Mouse (Mus musculus) heart, adult 2 months (tissue): ENCODE measurements around the gene Trp53bp2. TPM values are rescaled to one million over a fixed set of nuclear protein-coding genes. Genes with fewer than 3 reads are reported as not detected.
A peak's percentile ranks its signal among the peaks of the same experiment; 100 is the strongest.

Experiments
- DNase-seq, 2 experiments: peaks; one replicate each; pipeline ENCODE4 v3.0.0; 2021
- H3K27ac ChIP-seq: fragments of 200-600 bp; 2 replicates; pipeline ENCODE4 v1.8.1; 2022
- H3K27me3 ChIP-seq: fragments of 200-500 bp; 2 replicates; pipeline ENCODE4 v1.6.1; 2012; ENCODE audit warnings: mild to moderate bottlenecking, low read length, inconsistent platforms, mixed read lengths; ENCODE audit not compliant: control insufficient read depth, insufficient read depth
- H3K36me3 ChIP-seq: fragments of 200-500 bp; 2 replicates; pipeline ENCODE4 v1.6.1; 2012; ENCODE audit warnings: low read length, inconsistent platforms; ENCODE audit not compliant: control insufficient read depth, insufficient read depth
- H3K4me1 ChIP-seq: fragments of 200-500 bp; 2 replicates; pipeline ENCODE4 v1.6.1; 2011; ENCODE audit warnings: low read length; ENCODE audit not compliant: control insufficient read depth, insufficient read depth
- H3K4me3 ChIP-seq: fragments of 200-600 bp; 2 replicates; pipeline ENCODE4 v1.8.1; 2022
- H3K79me2 ChIP-seq: fragments of 200-500 bp; replicated peaks from 2 replicates; pipeline ENCODE4 v1.6.1; 2012; ENCODE audit warnings: mild to moderate bottlenecking, inconsistent platforms, low read length, moderate library complexity, mixed read lengths; ENCODE audit not compliant: control insufficient read depth, insufficient read depth
- H3K9ac ChIP-seq: fragments of 200-500 bp; 2 replicates; pipeline ENCODE4 v1.6.1; 2012; ENCODE audit warnings: low read depth, mild to moderate bottlenecking, control low read depth, inconsistent platforms, low read length, mixed read lengths
- CTCF ChIP-seq: fragments of 200-600 bp; IDR thresholded peaks from 2 replicates; pipeline ENCODE4 v1.8.1; 2022; ENCODE audit warnings: antibody characterized with exemption, mild to moderate bottlenecking, moderate library complexity
- EP300 ChIP-seq: fragments of 200-500 bp; IDR thresholded peaks from 2 replicates; pipeline ENCODE4 v1.6.1; 2011; ENCODE audit warnings: low read depth, low read length, control low read depth; ENCODE audit not compliant: insufficient read depth
- POLR2A ChIP-seq: fragments of 200-500 bp; IDR thresholded peaks from 2 replicates; pipeline ENCODE4 v1.6.1; 2011; ENCODE audit warnings: mild to moderate bottlenecking, low read depth, low read length, control low read depth; ENCODE audit not compliant: insufficient read depth
- WGBS: fragments of 180-500 bp; shearing (Covaris S2); methylation state at CpG from one replicate; pipeline ENCODE4 v1.1.7; 2018; 5-methylcytosine and 5-hydroxymethylcytosine counted together
- intact Hi-C: fragments of 180-260 bp; cut with DNase I; formaldehyde crosslinking; loops from one replicate; pipeline ENCODE4 v1.15.1; 2025
- polyA plus RNA-seq: library from polyadenylated mRNA; depleted of rRNA; stranded (reverse); fragments of >200 nt; gene quantifications from 2 replicates; pipeline ENCODE4 v1.2.3, GENCODE M21; 2012
- total RNA-seq, 2 experiments: library from RNA; stranded (reverse); gene quantifications; 2 replicates each; pipeline ENCODE4 v1.2.3; 2021

Trp53bp2 gene
- total and polyA plus RNA-seq, 3 experiments = 8.4 to 11.4 (median 9.3) TPM

GRCm38 (mm10) chr1:182409401-182410173 lies 615 bp downstream of the Trp53bp2 start:
- H3K79me2 ChIP-seq = no peaks in the 10 kb centered on the region

GRCm38 (mm10) chr1:182412586-182413270 lies 3.8 kb downstream of the Trp53bp2 start:
- Histone ChIP-seq H3K4me1 (peaks cover 7% of the 10 kb centered on the region), H3K27me3 (no peaks in the 10 kb centered on the region), H3K36me3 (peaks cover 7% of the 10 kb centered on the region), H3K79me2 (peaks cover 4% of the 10 kb centered on the region), H3K27ac (no peak overlapping the region; the same call in 1 of the 2 replicates), H3K9ac (no peak overlapping the region), H3K4me3 (no peak overlapping the region)
- DNase-seq = no peak
- 40% methylated on average over 7 of the region's 7 CpGs for WGBS
- intact Hi-C loops = no loop called here
- no peak for TF ChIP-seq EP300
- TF ChIP-seq CTCF = no peak
- no peak for TF ChIP-seq POLR2A

More at GRCm38 (mm10) chr1:182409401-182410173, 615 bp downstream of the Trp53bp2 start:
- Histone ChIP-seq H3K4me1 (peaks cover 7% of the 10 kb centered on the region), H3K27me3 (no peaks in the 10 kb centered on the region), H3K27ac (peak overlapping the region; percentile 97), H3K36me3 (peaks cover 7% of the 10 kb centered on the region), H3K9ac (peak overlapping the region; percentile 97), H3K4me3 (peak overlapping the region; percentile 75)
- WGBS = 3% methylated on average over 34 of the region's 34 CpGs
- DNase-seq = no peak
- no peak for TF ChIP-seq POLR2A
- TF ChIP-seq CTCF = no peak
- TF ChIP-seq EP300 = no peak
- intact Hi-C loops = loop anchor here (2.0 to 10.0 kb wide), 2 partner anchors 33 to 125 kb away; partner anchors contain the start of gene Degs1

GRCm38 (mm10) chr1:182419481-182419880 lies 10.5 kb downstream of the Trp53bp2 start:
- no peaks in the 10 kb centered on the region for H3K27me3 ChIP-seq
- no peak overlapping the region for H3K9ac ChIP-seq
- intact Hi-C loops = no loop called here
- H3K27ac ChIP-seq = no peak overlapping the region
- 77% methylated on average over 3 of the region's 3 CpGs for WGBS
- DNase-seq = no peak
- H3K79me2 ChIP-seq = peaks cover 7% of the 10 kb centered on the region
- H3K4me3 ChIP-seq = no peak overlapping the region
- H3K36me3 ChIP-seq = no peaks in the 10 kb centered on the region
- TF ChIP-seq EP300 = no peak
- TF ChIP-seq CTCF = no peak
- no peak for TF ChIP-seq POLR2A
- H3K4me1 ChIP-seq = peaks cover 3% of the 10 kb centered on the region

GRCm38 (mm10) chr1:182424274-182424673 lies 15.3 kb downstream of the Trp53bp2 start:
- H3K27me3 ChIP-seq = no peaks in the 10 kb centered on the region
- H3K4me1 ChIP-seq = peaks cover 8% of the 10 kb centered on the region
- H3K36me3 ChIP-seq = no peaks in the 10 kb centered on the region; the same call in 1 of the 2 replicates
- no peak overlapping the region for H3K4me3 ChIP-seq
- no peak for TF ChIP-seq CTCF
- TF ChIP-seq POLR2A = no peak
- H3K79me2 ChIP-seq = peaks cover 7% of the 10 kb centered on the region; the same call in 1 of the 2 replicates
- 24% methylated on average over 2 of the region's 2 CpGs for WGBS
- H3K27ac ChIP-seq = no peak overlapping the region
- no peak overlapping the region for H3K9ac ChIP-seq
- intact Hi-C loops = no loop called here
- no peak for DNase-seq

- Histone ChIP-seq H3K27me3 (no peaks in the 10 kb centered on the region), H3K4me3 (no peak overlapping the region), H3K27ac (no peak overlapping the region), H3K9ac (no peak overlapping the region), H3K79me2 (peaks cover 7% of the 10 kb centered on the region; the same call in 1 of the 2 replicates), H3K4me1 (peaks cover 6% of the 10 kb centered on the region), H3K36me3 (no peaks in the 10 kb centered on the region; the same call in 1 of the 2 replicates)
- no peak for TF ChIP-seq CTCF
- TF ChIP-seq POLR2A = no peak
- no peak for TF ChIP-seq EP300
- intact Hi-C loops = no loop called here
- DNase-seq = no peak
- 87% methylated on average over 3 of the region's 3 CpGs for WGBS
These were observed 16.2 kb downstream of the Trp53bp2 start for GRCm38 (mm10) chr1:182425176-182425575.

- DNase-seq = no peak
- intact Hi-C loops = no loop called here
- no peak overlapping the region for H3K9ac ChIP-seq
- H3K4me1 ChIP-seq = peaks cover 6% of the 10 kb centered on the region; the same call in 1 of the 2 replicates
- 28% methylated on average over 2 of the region's 2 CpGs for WGBS
- H3K79me2 ChIP-seq = peaks cover 7% of the 10 kb centered on the region; the same call in 1 of the 2 replicates
- H3K27me3 ChIP-seq = no peaks in the 10 kb centered on the region
- no peak for TF ChIP-seq POLR2A
- TF ChIP-seq CTCF = no peak
- TF ChIP-seq EP300 = no peak
- H3K36me3 ChIP-seq = no peaks in the 10 kb centered on the region; the same call in none of the 2 replicates
- H3K27ac ChIP-seq = no peak overlapping the region
- H3K4me3 ChIP-seq = no peak overlapping the region
These were observed 17.5 kb downstream of the Trp53bp2 start for GRCm38 (mm10) chr1:182426444-182426843.
